Mouse (Mus musculus): ENCODE data around the gene Nr1h2.

The Nr1h2 gene

DNA sequence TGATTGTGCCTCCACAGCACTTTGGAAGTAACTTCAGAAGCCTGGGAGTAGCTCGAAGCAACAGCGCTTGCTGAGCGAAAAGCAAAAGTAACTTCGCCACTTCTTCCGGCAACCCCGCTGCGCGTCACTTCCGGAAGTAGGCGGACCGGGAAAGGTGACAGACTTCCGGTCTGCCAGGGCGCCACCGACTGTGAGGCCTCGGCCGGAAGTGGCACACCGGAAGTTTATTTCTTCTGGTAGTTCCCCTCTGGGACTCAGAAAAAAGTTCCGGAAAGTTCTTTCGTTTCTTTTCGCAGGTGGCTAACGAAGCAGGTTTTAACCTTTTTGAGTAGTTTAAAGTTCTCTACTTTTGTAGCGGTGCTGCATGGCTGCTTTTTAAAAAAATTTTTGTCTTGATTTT, at the start of gene Nr1h2:
Gene Nr1h2 (minus strand): TSS at position 126 of the 400 bp plus-strand sequence.
- peak; percentile 90 for DNase-seq (ENCODE audit: low read depth)

DNA sequence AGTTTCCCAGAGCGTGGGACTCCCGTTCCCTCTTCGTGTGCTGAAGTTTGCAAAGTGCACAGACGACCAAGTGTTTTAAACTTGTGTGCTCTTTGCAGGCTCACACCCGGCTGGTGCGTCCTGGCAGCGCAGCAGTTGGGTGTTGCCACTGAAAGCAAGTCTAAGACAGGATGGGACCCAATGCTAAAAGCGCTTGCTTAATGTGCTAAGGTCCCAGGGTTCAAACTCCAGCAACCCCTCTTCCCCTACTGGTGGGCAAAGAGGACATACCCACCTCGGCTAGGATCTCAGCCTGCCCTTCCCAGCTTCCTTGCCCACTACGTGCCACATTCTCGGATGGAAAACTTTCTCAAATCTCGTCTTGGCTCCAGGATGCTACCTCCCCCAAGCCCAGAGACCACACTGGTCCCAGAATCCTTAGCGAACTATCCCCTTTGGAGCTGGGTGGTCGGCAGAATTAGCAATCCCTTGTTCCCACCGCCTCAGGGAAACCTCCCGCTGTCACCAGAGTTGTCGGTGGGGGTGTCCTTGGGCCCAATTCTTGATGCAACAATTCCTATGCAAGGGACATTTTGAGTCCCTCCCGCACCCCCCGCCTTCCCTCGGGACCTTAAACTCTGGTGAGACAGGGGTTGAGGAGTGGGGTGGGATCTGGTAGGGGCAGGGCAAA, 49.6 kb upstream of the Nr1h2 start:
- DNase-seq (ENCODE audit: low read depth): no peak

DNA sequence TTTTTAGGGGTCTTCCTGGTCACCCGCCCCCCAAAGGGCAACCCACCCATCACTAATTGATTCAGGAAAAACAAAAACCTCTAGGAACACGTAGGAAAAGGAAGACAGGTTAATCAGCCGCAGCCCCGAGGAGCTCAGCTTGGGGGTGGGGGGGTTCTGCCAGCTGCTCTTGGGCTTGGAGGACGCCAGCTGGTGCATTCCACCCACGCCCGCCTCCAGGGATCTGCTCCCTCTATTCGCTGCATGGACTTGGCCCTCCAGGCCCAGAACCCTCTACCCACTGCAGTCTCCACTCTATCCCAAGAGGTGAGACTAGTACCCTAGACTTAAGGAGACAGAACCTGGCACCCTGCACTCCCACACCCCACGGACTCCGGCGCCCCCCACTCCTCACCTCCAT, 48.7 kb upstream of the Nr1h2 start:
- DNase-seq (ENCODE audit: low read depth): no peak

DNA sequence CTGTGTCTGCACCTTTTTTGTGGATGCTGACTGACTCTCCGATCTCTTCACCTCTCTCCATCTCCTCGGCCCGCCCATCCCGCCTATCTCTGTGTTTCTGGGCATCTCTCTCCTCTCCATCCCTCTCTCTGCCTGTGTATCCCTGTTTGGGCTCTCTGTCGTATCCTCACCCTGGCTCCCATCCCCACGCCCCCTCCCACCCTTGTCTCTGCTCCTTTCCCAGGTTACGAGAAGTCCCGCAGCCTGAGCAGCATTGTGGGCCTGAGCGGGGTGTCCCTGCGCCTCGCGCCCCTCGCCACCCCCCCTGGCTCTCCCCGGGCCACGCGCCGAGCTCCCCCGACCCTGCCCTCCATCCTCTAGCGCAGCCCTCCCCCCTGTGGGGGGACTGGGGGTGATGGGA, 47.9 kb upstream of the Nr1h2 start:
- no peak for DNase-seq (ENCODE audit: low read depth)

DNA sequence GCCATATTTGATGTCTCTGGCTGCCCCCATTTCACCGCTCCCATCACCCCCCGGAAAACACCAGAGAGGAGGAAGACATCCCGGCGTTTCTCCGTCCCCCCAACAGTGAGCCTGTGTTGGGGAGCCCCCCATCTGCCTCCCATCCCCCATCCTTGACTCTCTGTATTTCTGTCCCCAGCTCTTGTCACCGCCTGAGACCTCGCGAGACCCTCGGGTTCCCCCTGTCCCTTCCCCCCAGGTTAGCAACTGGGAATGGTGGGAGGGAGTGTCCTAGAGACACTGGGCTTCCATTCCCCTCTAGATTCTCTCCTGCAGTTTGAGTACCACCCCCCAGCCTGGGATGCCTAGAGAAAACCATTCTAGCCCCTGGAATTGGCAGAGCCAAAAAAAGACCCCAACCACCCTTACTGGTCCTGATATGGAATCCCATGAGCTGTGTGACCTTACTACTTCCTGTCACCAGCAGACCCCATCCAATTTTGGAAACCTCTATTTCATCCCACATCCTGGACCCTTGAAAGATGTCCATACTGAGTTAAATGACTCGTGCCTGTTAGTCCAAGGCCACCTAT, 47.0 kb upstream of the Nr1h2 start:
- DNase-seq (ENCODE audit: low read depth): no peak

DNA sequence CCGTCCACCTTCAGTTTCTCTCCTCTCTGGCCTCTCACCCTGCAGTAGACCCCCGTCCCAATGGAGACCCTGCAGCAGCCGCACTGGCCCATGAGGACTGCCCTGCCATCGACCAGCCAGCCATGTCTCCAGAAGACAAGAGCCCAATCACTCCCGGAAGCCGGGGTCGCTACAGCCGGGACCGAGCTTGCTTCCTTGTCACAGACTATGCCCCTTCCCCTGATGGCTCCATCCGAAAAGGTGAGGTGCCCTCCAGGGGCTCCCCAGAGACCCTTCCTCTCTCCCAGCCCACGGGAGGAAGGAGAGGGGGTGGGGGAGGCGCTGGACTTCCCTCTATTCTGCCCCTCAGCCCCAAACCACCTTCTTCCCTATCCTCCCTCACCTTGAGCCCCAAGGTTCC, 44.6 kb upstream of the Nr1h2 start:
- no peak for DNase-seq (ENCODE audit: low read depth)

DNA sequence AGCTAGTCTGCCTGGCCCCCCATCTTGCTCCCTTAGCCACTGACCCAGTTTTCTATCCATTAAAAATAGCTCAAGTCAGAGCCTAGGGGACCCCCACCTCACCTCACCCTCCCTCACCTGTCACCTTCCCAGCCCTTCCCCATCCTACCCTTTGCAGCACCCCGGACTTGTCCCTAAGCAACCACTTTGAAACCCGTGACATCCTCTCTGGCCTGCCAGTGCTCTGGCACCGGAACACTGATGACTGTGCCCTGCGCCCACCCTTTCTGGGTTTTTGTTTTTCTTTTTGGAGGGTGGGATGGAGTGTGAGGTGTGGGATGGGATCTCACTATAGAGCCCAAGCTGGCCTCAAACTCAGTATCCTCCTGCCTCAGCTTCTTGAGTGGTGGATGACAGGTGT, 43.9 kb upstream of the Nr1h2 start:
- no peak for DNase-seq (ENCODE audit: low read depth)

DNA sequence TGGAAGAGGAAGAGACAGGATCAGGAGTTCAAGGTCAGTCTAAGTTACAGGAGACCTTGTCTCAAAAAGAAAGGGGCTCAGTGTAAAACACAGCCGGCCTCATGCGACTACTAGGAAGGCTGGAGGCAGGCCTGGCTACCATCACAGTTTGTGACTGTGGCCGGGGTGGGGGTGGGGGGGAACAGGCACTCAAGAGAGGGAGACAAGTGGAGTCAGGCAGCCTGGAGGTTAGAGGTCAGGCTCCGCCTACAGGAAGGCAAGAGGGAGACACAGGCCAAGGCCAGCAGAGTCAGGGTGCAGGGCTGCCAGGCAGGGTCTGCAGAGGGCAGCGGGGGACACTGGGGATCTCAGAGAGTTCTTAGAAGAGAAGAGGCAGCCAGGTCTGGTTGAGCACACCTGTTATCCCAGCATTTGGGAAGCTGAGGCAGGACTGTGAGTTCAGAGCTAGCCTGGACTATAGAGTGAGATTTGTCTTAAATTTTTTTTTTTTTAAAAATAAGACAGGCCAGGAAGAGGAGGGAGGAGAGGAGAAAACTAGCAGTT, 43.3 kb upstream of the Nr1h2 start:
- no peak for DNase-seq (ENCODE audit: low read depth)

DNA sequence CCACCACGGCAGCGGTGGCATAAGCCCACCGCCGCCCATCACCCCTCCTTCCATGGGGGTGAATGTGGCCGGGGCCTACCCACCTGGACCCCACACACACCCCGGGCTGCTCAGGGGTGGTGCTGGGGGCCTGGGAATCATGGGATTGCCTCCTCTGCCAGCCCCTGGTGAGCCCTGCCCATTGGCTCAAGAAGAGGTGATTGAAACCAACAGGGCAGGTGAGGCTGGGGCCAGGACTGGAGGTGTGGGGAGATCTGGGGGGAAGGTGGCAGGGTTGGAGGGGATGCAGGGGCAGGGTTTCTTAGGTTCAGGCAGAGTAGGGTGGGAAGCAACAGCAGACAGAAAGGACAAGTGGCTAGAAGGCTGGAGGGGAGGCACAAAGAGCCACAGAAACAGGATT, 42.3 kb upstream of the Nr1h2 start:
- no peak for DNase-seq (ENCODE audit: low read depth)

DNA sequence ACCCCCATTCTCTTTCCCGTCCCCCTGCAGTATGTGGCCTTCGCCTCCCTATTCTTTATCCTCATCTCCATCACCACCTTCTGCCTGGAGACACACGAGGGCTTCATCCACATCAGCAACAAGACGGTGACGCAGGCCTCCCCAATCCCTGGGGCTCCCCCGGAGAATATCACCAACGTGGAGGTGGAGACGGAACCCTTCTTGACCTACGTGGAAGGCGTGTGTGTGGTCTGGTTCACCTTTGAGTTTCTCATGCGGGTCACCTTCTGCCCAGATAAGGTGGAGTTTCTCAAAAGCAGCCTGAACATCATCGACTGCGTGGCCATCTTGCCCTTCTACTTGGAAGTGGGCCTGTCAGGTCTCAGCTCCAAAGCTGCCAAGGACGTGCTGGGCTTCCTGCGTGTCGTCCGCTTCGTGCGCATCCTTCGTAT, 41.4 kb upstream of the Nr1h2 start:
- no peak for DNase-seq (ENCODE audit: low read depth)

DNA sequence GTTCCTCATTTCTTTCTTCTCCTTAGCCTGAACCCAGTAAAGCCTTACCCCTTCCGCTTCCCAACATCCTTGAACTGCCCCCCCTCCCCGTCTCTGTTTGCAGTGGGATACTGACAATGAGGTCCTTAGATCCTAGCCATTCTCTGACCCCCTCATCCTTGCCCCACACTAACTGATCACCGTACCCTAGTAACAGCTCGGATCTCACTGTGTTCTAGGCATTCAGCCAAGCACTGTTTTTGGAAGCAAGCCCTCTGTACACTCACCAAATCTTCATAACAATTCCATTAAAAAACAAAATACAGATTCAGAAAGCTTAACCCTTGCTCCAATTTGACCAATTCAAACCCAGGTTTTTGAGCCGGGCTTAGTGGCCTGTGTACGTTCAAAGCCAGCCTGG, 40.5 kb upstream of the Nr1h2 start:
- DNase-seq (ENCODE audit: low read depth): no peak

DNA sequence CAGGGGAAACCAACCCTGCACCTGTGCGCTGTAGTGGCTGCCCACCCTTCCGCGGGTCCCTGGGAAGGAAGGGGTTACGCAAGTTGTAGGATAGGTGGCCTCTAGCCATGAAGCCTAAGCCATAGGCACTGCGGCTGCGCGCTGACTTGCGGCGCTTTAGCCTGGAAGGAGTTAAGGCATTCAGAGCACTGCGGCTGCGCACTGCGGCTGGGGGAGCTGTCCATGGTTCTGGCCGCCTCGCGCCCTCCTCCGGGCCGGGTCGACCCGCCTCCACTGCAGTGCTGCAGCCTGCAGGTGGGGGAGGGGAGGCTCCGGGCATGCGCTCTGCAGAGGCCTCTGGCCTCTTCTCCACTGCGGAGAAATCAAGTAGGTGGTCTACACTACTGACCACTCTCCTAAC, 40.0 kb upstream of the Nr1h2 start:
- peak; percentile 46 for DNase-seq (ENCODE audit: low read depth)

DNA sequence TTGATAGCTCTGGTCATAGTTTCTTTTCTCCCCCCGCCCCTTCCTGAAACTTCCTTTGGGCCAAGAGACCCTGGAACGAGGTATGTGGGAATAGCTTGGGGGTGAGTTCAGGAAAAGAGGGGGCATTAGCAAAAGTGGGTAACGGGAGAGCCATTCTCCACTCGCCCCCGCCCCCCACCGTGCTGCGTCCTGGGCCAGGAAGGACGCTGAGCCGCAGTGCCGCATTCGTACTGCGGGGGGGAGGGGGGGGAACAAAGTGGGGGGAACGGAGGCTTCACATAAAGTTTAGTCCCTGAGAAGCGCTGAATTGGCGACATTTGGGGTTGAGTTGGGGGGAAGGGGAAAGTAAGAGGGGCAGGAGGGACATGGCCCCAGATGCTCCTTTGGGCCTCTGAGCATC, 39.3 kb upstream of the Nr1h2 start:
- DNase-seq (ENCODE audit: low read depth): no peak

DNA sequence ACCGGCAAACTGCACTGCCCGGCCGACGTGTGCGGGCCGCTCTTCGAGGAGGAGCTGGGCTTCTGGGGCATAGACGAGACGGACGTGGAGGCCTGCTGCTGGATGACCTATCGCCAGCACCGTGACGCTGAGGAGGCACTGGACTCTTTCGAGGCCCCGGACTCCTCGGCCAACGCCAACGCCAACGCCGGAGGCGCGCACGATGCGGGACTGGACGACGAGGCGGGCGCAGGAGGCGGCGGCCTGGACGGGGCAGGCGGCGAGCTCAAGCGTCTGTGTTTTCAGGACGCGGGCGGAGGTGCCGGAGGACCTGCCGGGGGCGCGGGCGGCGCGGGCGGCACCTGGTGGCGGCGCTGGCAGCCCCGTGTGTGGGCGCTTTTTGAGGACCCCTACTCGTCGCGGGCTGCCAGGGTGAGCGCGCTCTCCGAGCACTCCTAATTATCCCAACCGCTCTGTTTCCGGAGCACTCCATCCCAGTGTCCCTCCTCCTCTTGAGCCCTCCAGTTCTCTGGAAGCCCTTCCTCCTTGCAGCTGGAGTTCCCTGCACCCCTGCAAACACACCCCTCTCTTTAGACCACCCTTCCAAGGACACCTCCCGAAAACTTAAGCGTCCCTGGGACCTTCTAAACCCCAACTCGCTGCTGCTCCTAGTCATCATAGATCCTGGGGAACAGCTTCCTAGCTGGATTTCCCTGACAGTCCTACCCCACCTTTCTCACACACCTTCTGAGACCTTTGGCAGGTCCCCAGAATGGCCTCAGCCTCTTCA, 37.8 kb upstream of the Nr1h2 start:
- DNase-seq (ENCODE audit: low read depth): no peak

DNA sequence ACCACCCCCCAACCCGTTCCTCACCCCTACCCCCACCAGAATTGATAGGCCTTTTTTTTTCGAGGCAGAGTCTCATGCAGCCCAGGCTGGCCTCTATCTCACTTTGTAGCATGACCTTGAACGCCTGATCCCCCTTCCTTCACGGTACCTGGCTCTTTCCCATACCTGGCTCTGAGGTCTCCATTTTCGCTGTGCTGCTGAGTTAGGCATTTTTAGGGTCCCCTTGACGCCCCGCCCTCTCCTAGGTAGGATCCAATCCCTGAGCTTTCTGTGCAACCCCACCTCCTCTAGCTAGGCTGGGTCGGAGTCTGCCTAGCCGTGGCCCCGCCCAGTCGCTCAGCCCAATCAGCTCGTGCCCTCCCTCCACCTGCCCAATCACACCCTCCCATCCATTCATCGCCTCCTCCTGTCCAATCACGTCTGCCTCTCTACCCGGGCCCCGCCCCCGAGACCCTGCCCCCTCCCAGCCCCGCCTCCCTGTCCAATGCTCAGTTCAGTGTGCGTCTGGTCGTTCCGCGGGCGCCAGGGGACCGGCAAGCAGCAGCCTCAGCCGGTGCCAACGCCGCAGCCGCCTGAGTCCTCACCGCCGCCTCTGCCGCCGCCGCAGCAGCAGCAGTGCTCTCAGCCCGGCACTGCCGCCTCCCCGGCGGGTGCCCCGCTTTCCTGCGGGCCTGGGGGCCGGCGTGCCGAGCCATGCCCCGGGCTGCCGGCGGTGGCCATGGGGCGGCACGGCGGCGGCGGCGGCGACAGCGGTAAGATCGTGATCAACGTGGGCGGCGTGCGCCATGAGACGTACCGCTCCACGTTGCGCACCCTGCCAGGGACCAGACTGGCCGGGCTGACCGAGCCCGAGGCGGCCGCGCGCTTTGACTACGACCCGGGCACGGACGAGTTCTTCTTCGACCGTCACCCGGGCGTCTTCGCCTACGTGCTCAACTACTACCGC, 36.9 kb upstream of the Nr1h2 start, which contains the start of gene Kcnc3:
Gene Kcnc3 (plus strand): TSS at position 263 of the 946 bp plus-strand sequence.
- peak; percentile 66 for DNase-seq (ENCODE audit: low read depth)

DNA sequence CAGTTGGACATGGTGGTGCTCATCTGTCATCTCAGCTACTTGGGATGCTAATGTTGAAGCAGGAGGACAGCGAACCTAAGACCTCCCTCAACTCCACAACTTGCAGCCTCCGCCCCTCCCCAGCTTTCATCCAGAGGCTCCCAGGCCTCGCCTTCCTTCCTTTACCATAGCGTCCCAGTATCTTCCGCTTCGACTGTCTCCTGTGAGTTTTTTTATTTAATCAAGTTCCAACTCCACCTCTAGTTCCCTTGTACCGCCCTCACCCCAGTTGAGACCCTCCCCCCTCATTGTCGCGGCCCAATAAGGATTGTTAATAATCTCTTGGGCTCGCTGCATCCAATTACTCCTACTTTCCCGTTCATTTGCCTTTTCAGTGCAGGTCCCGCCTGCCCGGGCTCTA, 36.2 kb upstream of the Nr1h2 start:
- DNase-seq (ENCODE audit: low read depth): no peak

DNA sequence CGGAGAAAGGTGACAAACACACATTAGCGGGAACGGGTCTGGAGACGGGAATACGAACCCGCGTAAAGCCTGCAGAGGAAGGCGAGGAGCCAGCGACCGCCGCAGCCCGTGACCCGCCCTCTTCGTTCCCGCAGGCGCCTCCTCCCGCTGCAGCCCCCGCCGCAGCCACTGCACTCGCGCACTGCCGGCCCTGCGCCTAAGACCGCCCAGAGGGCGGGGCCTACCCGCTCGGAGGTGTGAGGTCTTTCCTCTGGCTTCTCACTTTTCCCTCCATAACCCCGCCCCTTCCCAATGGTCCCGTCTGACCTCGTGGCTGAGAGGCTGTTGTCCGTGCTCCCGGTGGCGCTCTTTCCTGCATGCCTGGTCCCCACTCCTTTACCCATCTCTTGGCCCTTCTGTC, 35.4 kb upstream of the Nr1h2 start:
- DNase-seq (ENCODE audit: low read depth): no peak

DNA sequence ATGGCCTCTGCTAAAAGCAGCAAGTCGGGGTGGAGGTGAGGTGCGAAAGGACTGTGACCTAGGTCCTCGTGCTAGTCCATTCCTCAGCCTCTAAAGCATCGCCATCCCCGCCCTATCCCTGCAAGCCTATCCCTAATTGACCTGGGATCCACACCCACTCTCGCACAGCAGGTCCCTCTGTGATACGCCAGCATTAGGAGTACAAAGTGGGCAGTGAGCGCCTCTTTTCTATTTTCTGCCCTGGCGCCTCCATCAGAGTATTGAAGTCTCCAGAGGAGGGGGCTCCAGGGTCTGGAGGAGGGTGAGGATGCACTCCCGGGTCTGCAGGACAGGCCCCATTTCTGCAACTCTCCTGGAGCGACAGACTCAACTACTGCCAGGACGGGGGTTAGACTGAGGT, 34.6 kb upstream of the Nr1h2 start:
- DNase-seq (ENCODE audit: low read depth): no peak

DNA sequence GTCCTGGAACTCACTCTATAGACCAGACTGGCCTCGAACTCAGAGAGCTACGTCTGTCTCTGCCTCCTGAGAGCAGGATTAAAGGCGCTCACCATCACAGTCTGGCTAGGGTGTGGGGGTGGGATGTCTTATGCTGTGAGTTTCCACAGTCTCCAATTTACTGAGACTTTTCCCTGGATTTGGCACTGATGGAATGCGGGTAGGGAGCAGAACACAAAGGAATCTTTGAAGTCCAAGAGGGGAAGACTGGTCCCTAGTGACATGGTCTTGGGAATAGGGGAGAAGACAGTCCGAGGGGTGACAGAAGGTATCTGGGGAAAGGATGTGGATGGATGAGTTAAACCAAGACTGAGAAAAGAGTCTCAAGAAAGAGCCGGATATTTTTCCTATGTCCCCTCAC, 33.9 kb upstream of the Nr1h2 start:
- no peak for DNase-seq (ENCODE audit: low read depth)

DNA sequence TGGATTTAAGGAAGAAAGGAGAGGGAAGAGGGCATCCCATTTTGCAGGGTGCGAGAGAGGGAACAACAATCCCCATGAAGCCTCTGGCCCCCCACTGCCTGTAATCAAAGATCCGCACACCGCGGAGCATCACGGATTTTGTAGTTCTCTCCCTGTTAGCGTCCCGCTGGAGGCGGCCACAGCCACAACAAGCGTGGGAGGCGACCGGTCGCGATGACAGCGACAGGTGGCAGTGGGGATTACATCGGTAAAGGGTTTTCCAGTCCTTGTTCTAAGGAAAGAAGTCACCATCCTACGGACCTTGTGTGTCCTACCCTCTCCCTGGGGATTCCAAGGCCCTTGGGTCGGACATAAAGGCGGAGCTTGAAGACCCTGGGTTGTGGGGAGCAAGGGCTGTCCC, 33.2 kb upstream of the Nr1h2 start:
- no peak for DNase-seq (ENCODE audit: low read depth)

DNA sequence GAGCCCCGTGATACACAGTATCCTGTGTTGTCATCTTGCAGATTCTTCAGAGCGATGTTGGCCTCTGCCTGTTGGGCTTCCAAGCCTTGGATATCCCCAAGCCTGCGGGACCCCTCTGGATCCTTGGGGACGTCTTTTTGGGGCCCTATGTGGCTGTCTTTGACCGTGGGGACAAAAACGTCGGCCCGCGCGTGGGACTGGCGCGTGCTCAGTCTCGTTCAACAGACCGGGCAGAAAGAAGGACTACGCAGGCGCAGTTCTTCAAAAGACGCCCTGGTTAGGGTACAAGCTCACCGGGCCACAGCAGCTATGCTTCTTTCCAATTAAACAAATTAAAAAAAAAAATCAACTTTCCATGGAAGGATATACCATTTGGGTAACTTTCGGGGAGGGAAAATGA, 32.8 kb upstream of the Nr1h2 start:
- DNase-seq (ENCODE audit: low read depth): no peak

DNA sequence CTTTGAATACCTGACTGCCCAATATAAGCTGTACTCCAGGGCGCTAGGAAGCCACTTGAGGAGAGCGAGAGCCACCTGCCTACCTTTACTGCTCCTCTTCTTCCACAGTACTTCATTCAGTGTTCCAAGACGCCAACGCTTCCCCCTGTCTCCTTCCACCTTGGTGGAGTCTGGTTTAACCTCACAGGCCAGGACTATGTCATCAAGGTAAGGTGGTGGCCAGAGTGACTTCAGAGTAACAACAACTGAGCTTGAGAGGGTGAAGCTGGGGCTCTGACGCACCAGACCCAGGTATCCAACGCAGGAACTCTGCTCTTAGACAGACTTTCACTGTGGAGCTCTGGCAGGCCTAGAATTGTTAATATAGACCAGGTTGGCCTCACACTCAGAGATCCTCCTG, 31.9 kb upstream of the Nr1h2 start:
- no peak for DNase-seq (ENCODE audit: low read depth)
